Mouse (Mus musculus): ENCODE measurements around the gene Vopp1. TPM values are rescaled to one million over a fixed set of nuclear protein-coding genes. Genes with fewer than 3 reads are reported as not detected.

Gene Vopp1
- 19.8 TPM for polyA plus RNA-seq (2014; fragmentation: Illumina TruSeq; extraction: RNeasy Lipid Tissue Mini Kit (QIAGEN cat#74804); ENCODE audit: low read depth, low replicate concordance)

DNA sequence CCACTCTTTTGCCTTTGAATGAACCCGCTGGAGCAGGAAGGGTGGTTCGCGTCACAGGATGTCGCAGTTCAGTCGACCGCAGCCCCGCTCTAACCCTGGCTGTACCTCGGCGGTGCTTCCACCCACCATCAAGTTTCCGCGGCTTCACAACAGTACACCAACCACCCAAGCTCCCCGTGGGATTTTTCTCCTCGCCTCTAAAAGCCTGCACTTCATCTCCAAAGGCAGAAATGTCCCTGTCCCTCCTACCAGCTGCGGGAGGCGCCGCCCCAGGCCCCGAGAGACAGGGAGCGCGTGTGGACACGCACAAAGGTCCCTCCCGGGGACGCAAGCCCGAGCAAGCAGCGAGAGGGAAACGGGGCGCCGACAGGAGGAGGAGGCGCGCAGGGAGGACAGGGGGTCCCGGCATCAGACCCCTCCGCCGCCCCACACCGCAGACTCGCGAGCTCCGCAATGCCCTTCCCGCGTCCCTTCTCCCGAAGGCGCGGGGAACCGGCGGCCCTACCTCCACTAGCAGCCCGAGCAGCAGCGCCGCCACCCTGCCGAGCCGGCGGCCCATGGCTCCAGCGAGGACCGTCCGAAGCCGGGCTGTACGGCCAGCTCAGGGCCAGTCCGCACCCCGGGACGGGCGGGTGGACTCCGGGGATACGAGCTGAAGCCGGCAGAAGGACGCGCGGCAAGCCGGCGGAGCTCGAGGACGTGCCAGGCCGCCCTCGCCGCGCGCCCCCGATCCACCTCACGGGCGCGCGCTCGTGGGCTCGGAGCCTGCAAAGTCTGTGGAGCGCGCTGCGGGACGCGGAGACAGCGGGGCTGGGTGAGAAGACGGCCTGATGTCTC, at the start of gene Vopp1:
Gene Vopp1 (minus strand): TSS at position 738 of the 837 bp plus-strand sequence.

DNA sequence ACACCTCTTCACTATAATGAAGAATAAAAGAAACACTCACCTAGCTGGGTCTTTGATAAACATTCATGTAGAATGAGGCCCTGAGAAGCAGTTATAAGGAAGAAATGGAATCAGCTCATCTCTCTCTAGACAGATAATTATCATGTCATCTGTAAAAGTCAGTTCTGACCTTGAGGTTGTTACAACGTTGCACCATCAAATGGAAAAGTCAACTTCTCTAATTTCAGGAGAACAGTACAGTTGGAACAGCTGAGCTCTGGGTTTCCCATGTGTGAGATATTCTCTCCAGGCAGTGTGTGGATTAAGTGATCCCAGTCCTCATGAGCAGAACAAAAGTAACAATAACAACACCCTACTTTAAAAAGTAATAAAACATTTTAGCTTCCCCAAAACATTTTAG, 25.3 kb upstream of the Vopp1 start, which contains the start of gene Vmn1r21:
Gene Vmn1r21 (minus strand): TSS at position 58 of the 400 bp plus-strand sequence.

DNA sequence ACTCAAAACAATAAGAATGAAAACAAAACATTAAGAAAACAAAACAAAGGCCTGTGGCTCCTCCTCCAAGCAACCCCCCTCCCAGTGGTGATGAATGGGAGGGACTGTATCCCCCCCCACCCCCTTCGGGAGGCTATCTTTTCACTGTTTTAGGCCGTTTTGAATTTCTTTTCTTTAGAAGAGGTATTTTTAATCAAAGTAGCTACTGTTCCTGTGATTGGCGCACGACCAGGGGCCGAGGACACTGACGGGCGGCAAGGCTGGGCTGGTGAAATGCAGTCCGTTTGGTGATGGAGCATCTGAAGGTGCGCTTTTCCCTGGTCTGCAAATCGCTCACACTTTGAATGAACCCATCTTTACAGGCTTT, 122.6 kb downstream of the Vopp1 start, which contains the start of gene Lancl2:
Gene Lancl2 (plus strand): TSS at position 165 of the 367 bp plus-strand sequence.

DNA sequence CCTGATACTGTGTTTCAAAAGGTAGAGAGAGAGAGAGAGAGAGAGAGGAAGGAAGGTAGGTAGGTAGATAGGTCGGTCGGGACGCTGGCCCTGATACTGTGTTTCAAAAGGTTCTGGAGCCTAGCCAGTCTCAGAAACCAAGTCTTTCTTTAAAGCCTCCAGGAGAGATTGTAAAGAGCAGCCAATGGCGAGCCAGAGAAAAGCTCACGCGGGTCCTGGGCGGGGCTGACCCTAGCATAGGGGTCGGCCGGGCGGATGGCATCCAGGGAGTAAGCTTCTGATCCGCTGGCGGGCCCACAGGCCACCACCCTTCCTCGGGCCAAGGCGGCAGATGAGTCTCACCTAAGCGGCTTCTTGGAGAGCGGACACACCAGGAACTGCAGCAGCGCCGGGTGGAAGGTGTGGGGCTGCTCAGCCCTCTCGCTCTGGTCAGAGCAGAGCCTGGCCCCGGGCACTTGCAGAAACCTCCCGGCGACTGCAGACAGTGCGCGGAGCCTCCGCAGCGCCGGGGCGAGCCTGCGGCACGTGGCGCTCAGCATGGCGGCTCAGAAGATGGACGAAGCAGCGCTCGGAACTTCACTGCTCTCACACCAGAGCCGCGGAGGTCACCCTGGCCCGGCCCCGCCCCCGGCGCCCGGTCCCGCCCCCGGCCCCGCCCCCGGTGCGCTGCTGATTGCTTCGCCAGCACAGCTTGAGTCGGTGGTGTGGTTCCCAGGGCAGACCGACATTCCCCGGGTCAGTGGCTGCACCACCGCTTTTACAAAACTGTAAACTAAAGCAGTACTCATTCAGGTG, 133.3 kb downstream of the Vopp1 start, which contains the start of gene Pyurf:
Gene Pyurf (minus strand): TSS at position 612 of the 795 bp plus-strand sequence.

Other genes with a start within 250 kb of the Vopp1 start
- 5.3 TPM for gene Herc6, start 244.2 kb downstream of the Vopp1 start, polyA plus RNA-seq (2014; fragmentation: Illumina TruSeq; extraction: RNeasy Lipid Tissue Mini Kit (QIAGEN cat#74804); ENCODE audit: low read depth, low replicate concordance)
- 15.7 TPM for gene Pyurf, start 133.1 kb downstream of the Vopp1 start, polyA plus RNA-seq (2014; fragmentation: Illumina TruSeq; extraction: RNeasy Lipid Tissue Mini Kit (QIAGEN cat#74804); ENCODE audit: low read depth, low replicate concordance)
- 15.3 TPM for gene Lancl2, start 122.6 kb downstream of the Vopp1 start, polyA plus RNA-seq (2014; fragmentation: Illumina TruSeq; extraction: RNeasy Lipid Tissue Mini Kit (QIAGEN cat#74804); ENCODE audit: low read depth, low replicate concordance)
- gene Vmn1r21, start 25.2 kb upstream of the Vopp1 start, polyA plus RNA-seq (2014; fragmentation: Illumina TruSeq; extraction: RNeasy Lipid Tissue Mini Kit (QIAGEN cat#74804); ENCODE audit: low read depth, low replicate concordance) = not detected
- not detected for gene Vmn1r22, start 82.9 kb upstream of the Vopp1 start, polyA plus RNA-seq (2014; fragmentation: Illumina TruSeq; extraction: RNeasy Lipid Tissue Mini Kit (QIAGEN cat#74804); ENCODE audit: low read depth, low replicate concordance)
- gene Vmn1r23, start 101.7 kb upstream of the Vopp1 start, polyA plus RNA-seq (2014; fragmentation: Illumina TruSeq; extraction: RNeasy Lipid Tissue Mini Kit (QIAGEN cat#74804); ENCODE audit: low read depth, low replicate concordance) = not detected
- gene Vmn1r24, start 136.3 kb upstream of the Vopp1 start, polyA plus RNA-seq (2014; fragmentation: Illumina TruSeq; extraction: RNeasy Lipid Tissue Mini Kit (QIAGEN cat#74804); ENCODE audit: low read depth, low replicate concordance) = not detected
- not detected for gene Vmn1r25, start 155.7 kb upstream of the Vopp1 start, polyA plus RNA-seq (2014; fragmentation: Illumina TruSeq; extraction: RNeasy Lipid Tissue Mini Kit (QIAGEN cat#74804); ENCODE audit: low read depth, low replicate concordance)
- not detected for gene Vmn1r26, start 190.0 kb upstream of the Vopp1 start, polyA plus RNA-seq (2014; fragmentation: Illumina TruSeq; extraction: RNeasy Lipid Tissue Mini Kit (QIAGEN cat#74804); ENCODE audit: low read depth, low replicate concordance)

All from adipose tissue, adult 10 weeks (tissue).